In the genomic region with DNA sequence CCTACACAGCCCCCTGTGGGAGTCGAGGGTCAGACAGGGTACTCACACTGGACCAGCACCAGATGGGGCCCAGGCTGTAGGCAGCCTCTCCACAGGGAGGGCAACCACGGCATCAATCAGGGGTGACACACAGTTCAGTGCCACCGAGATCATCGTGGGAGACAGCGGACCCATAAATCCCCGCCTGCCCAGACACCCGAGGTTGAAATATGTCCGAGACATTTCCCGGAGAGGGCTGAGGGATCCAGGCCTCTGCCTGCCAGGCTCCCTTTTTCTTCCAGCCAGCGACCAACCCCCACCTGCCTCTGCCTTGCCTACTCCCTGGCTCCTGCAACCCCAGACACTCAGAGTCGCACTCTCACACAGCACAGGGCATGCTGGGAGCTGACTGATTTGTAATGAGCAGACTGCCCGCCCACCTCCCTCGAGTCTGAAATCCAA, we compare ENCODE assay signal across 10 mouse cellular contexts. TPM values are rescaled to one million over a fixed set of nuclear protein-coding genes. Genes with fewer than 3 reads are reported as not detected.
DNase-seq lines count a peak whose midpoint lies in the region; ATAC-seq lines count a peak whose summit lies in the region.
"Had no signal": no experiment of that assay in that cellular context is flagged by ENCODE, and none has a peak within 500 bp of the region (broad histone marks: within the 10 kb centered on the region; RNA-seq: fewer than 3 reads in every experiment).

No protein-coding gene starts in this region.

- peaks cover 15% of the 10 kb centered on the region for H3K4me1 ChIP-seq in kidney, embryonic 15.5 days
- H3K4me1 ChIP-seq in embryonic facial prominence, embryonic 10.5 days = peaks cover 31% of the 10 kb centered on the region
- no peaks in the 10 kb centered on the region for H3K4me1 ChIP-seq in liver, embryonic 11.5 days (replicated peaks; ENCODE audit: control insufficient read depth, insufficient read depth, low read length)

- H3K36me3 ChIP-seq in kidney, embryonic 15.5 days = no peaks in the 10 kb centered on the region
- no peaks in the 10 kb centered on the region for H3K36me3 ChIP-seq in embryonic facial prominence, embryonic 10.5 days (replicated peaks)
- H3K36me3 ChIP-seq in liver, embryonic 11.5 days (ENCODE audit: control insufficient read depth, insufficient read depth, low read length) = no peaks in the 10 kb centered on the region

- H3K9me3 ChIP-seq in kidney, embryonic 15.5 days (replicated peaks) = no peaks in the 10 kb centered on the region
- no peaks in the 10 kb centered on the region for H3K9me3 ChIP-seq in embryonic facial prominence, embryonic 10.5 days
- H3K9me3 ChIP-seq in liver, embryonic 11.5 days (ENCODE audit: control insufficient read depth, low read length) = no peaks in the 10 kb centered on the region

- peak; percentile 85 for ATAC-seq in kidney, embryonic 15.5 days (replicated peaks; ENCODE audit: low FRiP score)
- no peak for ATAC-seq in liver, embryonic 11.5 days (replicated peaks; ENCODE audit: low FRiP score)
- ATAC-seq: activated CD4-positive, CD25-positive, alpha-beta regulatory T cell, adult 4 months had no signal

- no peak overlapping the region for H3K9ac ChIP-seq in kidney, embryonic 15.5 days
- H3K9ac ChIP-seq in liver, embryonic 11.5 days (ENCODE audit: low read depth, low read length) = 0 out of 2 replicates have a peak overlapping the region, but pooled peaks have one; percentile 20

- H3K4me3 ChIP-seq in kidney, embryonic 15.5 days (replicated peaks) = 0 out of 2 replicates have a peak overlapping the region, but pooled peaks have one; percentile 7
- H3K4me3 ChIP-seq in embryonic facial prominence, embryonic 10.5 days = no peak overlapping the region
- no peak overlapping the region for H3K4me3 ChIP-seq in liver, embryonic 11.5 days (ENCODE audit: low read depth, low read length)

- H3K27me3 ChIP-seq in kidney, embryonic 15.5 days = no peaks in the 10 kb centered on the region
- no peaks in the 10 kb centered on the region for H3K27me3 ChIP-seq in embryonic facial prominence, embryonic 10.5 days (replicated peaks; ENCODE audit: low read depth, poor library complexity, severe bottlenecking)
- H3K27me3 ChIP-seq in liver, embryonic 11.5 days (replicated peaks; ENCODE audit: control insufficient read depth, insufficient read depth, low read length) = no peaks in the 10 kb centered on the region

- peak overlapping the region; percentile 29; the same call in 1 of the 2 replicates for H3K27ac ChIP-seq in kidney, embryonic 15.5 days
- H3K27ac ChIP-seq in embryonic facial prominence, embryonic 10.5 days (replicated peaks) = peak overlapping the region; percentile 42
- no peak overlapping the region; the same call in 1 of the 2 replicates for H3K27ac ChIP-seq in liver, embryonic 11.5 days (ENCODE audit: low read depth, low read length)

- DNase-seq in kidney, adult 8-10 months = no peak
- peak; percentile 37 for DNase-seq in NIH3T3 (ENCODE audit: low read depth)
- DNase-seq in embryonic facial prominence, embryonic 10.5 days (ENCODE audit: low spot score) = peak; percentile 38
- DNase-seq in liver, embryonic 11.5 days (ENCODE audit: low spot score) = no peak
- DNase-seq in gastrocnemius, adult 18-20 months (ENCODE audit: low spot score) = no peak
- no peak for DNase-seq in urinary bladder, postnatal 25 days (ENCODE audit: low spot score)
- no peak for DNase-seq in gastrocnemius, postnatal 25 days

- WGBS in kidney, embryonic 15.5 days = 12% methylated on average over 13 of the region's 13 CpGs
- WGBS in embryonic facial prominence, embryonic 10.5 days = 65% methylated on average over 13 of the region's 13 CpGs
- 52% methylated on average over 13 of the region's 13 CpGs for WGBS in liver, embryonic 11.5 days

- peak overlapping the region; percentile 49 for H3K4me2 ChIP-seq in kidney, embryonic 15.5 days
- H3K4me2 ChIP-seq in liver, embryonic 11.5 days = no peak overlapping the region

RNA-seq across cellular contexts. Expression of a gene that starts 11.6 kb away (rescaled TPM):
- polyA plus RNA-seq in kidney, embryonic 15.5 days (2015; fragmentation: Nextera tagmentation; extraction: Ambion mirVana) = 0.08 and 0.12 TPM in 2 replicates
- 0.21 and 0.22 TPM in 2 replicates for polyA plus RNA-seq in embryonic facial prominence, embryonic 10.5 days (2016; fragmentation: Nextera tagmentation; extraction: Ambion mirVana)
- not detected in 2 replicates for polyA plus RNA-seq in liver, embryonic 11.5 days (2014; fragmentation: Nextera tagmentation; extraction: Ambion mirVana)
- not detected for total RNA-seq in gastrocnemius, adult 18-20 months (2021)
- total RNA-seq in gastrocnemius, postnatal 25 days (2021) = not detected
- total RNA-seq: left cerebral cortex, adult 18-20 months had no signal
- polyA plus RNA-seq: activated CD4-positive, CD25-positive, alpha-beta regulatory T cell, adult 4 months had no signal

RNA-seq across cellular contexts. Expression of a gene that starts 41.5 kb away (rescaled TPM):
- 11.1 and 12.1 TPM in 2 replicates for polyA plus RNA-seq in kidney, embryonic 15.5 days (2015; fragmentation: Nextera tagmentation; extraction: Ambion mirVana)
- 8.1 and 10.4 TPM in 2 replicates for polyA plus RNA-seq in embryonic facial prominence, embryonic 10.5 days (2016; fragmentation: Nextera tagmentation; extraction: Ambion mirVana)
- 5.7 and 5.9 TPM in 2 replicates for polyA plus RNA-seq in liver, embryonic 11.5 days (2014; fragmentation: Nextera tagmentation; extraction: Ambion mirVana)
- 10 to 100 TPM; 15.0 to 18.4 TPM for total RNA-seq in gastrocnemius, adult 18-20 months (2021)
- 10 to 100 TPM; 16.8 to 18.0 TPM for total RNA-seq in gastrocnemius, postnatal 25 days (2021)

RNA-seq across cellular contexts. Expression of a gene that starts 41.6 kb away (rescaled TPM):
- 108 TPM in 2 replicates for polyA plus RNA-seq in kidney, embryonic 15.5 days (2015; fragmentation: Nextera tagmentation; extraction: Ambion mirVana)
- 129 and 136 TPM in 2 replicates for polyA plus RNA-seq in embryonic facial prominence, embryonic 10.5 days (2016; fragmentation: Nextera tagmentation; extraction: Ambion mirVana)
- 122 and 128 TPM in 2 replicates for polyA plus RNA-seq in liver, embryonic 11.5 days (2014; fragmentation: Nextera tagmentation; extraction: Ambion mirVana)
- total RNA-seq in gastrocnemius, adult 18-20 months (2021) = 10 to 100 TPM; 79.4 to 83.1 TPM
- total RNA-seq in gastrocnemius, postnatal 25 days (2021) = 10 to 100 TPM; 82.0 to 95.5 TPM

Comparison
In these comparisons a context has a peak if more than half of its experiments do, and no peak if none do; other contexts are left out.
1. DNase-seq: peak in NIH3T3 (single experiment) and embryonic facial prominence, embryonic 10.5 days (single experiment); none in kidney, adult 8-10 months (0 of 2), liver, embryonic 11.5 days (single experiment), gastrocnemius, adult 18-20 months (single experiment), urinary bladder, postnatal 25 days (single experiment) and gastrocnemius, postnatal 25 days (single experiment).